Mouse (Mus musculus) G1E (cell line): ENCODE measurements around the gene 1700001P01Rik.

Source experiments
- CTCF ChIP-seq: IDR thresholded peaks from 2 replicates; pipeline ENCODE4 v1.5.1; 2012; ENCODE audit warnings: low read depth, low read length, inconsistent platforms, mixed read lengths
- GATA2 ChIP-seq: IDR thresholded peaks from 2 replicates; pipeline ENCODE4 v1.6.1; 2012; ENCODE audit warnings: low read depth, low read length, inconsistent platforms, borderline replicate concordance

GRCm38 (mm10) chr11:97819923-97820322, 44.2 kb upstream of the 1700001P01Rik start:
- no peak for TF ChIP-seq CTCF
- no peak for TF ChIP-seq GATA2
